Mouse (Mus musculus) brain, adult 2 months (tissue): Measurements from ENCODE around the gene Timm23.

Experiments used
- DNase-seq: peaks from one replicate; pipeline ENCODE4 v3.0.0; 2011; ENCODE audit warnings: low read depth, low spot score

Gene Timm23

GRCm38 (mm10) chr14:32134293-32134692 is 67.4 kb downstream of the Timm23 start:
- no peak for DNase-seq

GRCm38 (mm10) chr14:32131836-32132235 is 69.9 kb downstream of the Timm23 start:
- no peak for DNase-seq
